Mouse (Mus musculus) stomach, postnatal 0 days (tissue): ENCODE measurements around the gene Lnpk.

Experiments
- CTCF ChIP-seq: IDR thresholded peaks from 2 replicates; pipeline ENCODE4 v1.5.1; 2016; ENCODE audit warnings: antibody characterized with exemption, low read depth, mild to moderate bottlenecking, moderate library complexity
- EP300 ChIP-seq: optimal IDR thresholded peaks from 2 replicates; pipeline ENCODE3; 2016; ENCODE audit warnings: antibody characterized with exemption

- TF ChIP-seq CTCF: no peak
- TF ChIP-seq EP300: no peak
Measured at GRCm38 (mm10) chr2:74500307-74500706, 78.9 kb downstream of the Lnpk start.
